Mouse (Mus musculus) liver, adult 2 months (tissue): ENCODE data around the gene Ankrd44. TPM values are rescaled to one million over a fixed set of nuclear protein-coding genes. Genes with fewer than 3 reads are reported as not detected.

Source experiments
- DNase-seq: peaks from one replicate; pipeline ENCODE4 v3.0.0-alpha.2; 2011; ENCODE audit warnings: low read depth, low spot score; ENCODE audit errors: extremely low read depth
- H3K27ac ChIP-seq: fragments of 200-500 bp; replicated peaks from 2 replicates; pipeline ENCODE4 v1.5.1; 2012; ENCODE audit warnings: low read depth, mild to moderate bottlenecking, control low read depth, inconsistent platforms, low read length; ENCODE audit not compliant: insufficient read depth
- H3K27me3 ChIP-seq: fragments of 200-500 bp; 2 replicates; pipeline ENCODE4 v1.6.1; 2012; ENCODE audit warnings: mild to moderate bottlenecking, moderate library complexity, low read length, inconsistent platforms; ENCODE audit not compliant: control insufficient read depth, insufficient read depth
- H3K36me3 ChIP-seq: fragments of 200-500 bp; 2 replicates; pipeline ENCODE4 v1.6.1; 2012; ENCODE audit warnings: low read length, inconsistent platforms; ENCODE audit not compliant: control insufficient read depth, insufficient read depth
- H3K4me1 ChIP-seq: fragments of 200-500 bp; 2 replicates; pipeline ENCODE4 v1.6.1; 2011; ENCODE audit warnings: low read length; ENCODE audit not compliant: control insufficient read depth, insufficient read depth
- H3K4me3 ChIP-seq: fragments of 200-500 bp; 2 replicates; pipeline ENCODE4 v1.5.1; 2011; ENCODE audit warnings: low read depth, mild to moderate bottlenecking, control low read depth, low read length, moderate library complexity; ENCODE audit not compliant: insufficient read depth
- H3K79me2 ChIP-seq: fragments of 200-500 bp; 2 replicates; pipeline ENCODE4 v1.6.1; 2012; ENCODE audit warnings: inconsistent platforms, mild to moderate bottlenecking, low read length, moderate library complexity; ENCODE audit not compliant: control insufficient read depth, insufficient read depth
- H3K9ac ChIP-seq: fragments of 200-500 bp; 2 replicates; pipeline ENCODE4 v1.6.1; 2012; ENCODE audit warnings: low read depth, mild to moderate bottlenecking, control low read depth, inconsistent platforms, low read length
- CTCF ChIP-seq: fragments of 200-500 bp; IDR thresholded peaks from 2 replicates; pipeline ENCODE4 v1.5.1; 2011; ENCODE audit warnings: low read depth, low read length, control low read depth
- POLR2A ChIP-seq: fragments of 200-500 bp; IDR thresholded peaks from 2 replicates; pipeline ENCODE4 v1.6.1; 2011; ENCODE audit warnings: low read length, control low read depth; ENCODE audit not compliant: insufficient read depth; ENCODE audit errors: extremely low read depth
- WGBS: fragments of 180-500 bp; shearing (Covaris S2); methylation state at CpG from one replicate; pipeline ENCODE4 v1.1.7; 2018; 5-methylcytosine and 5-hydroxymethylcytosine counted together
- polyA plus RNA-seq: library from polyadenylated mRNA; depleted of rRNA; stranded (reverse); fragments of >200 nt; gene quantifications from 2 replicates; pipeline ENCODE4 v1.2.3, GENCODE M21; 2012
- total RNA-seq: library from RNA; depleted of rRNA; stranded (reverse); fragments of >200 nt; gene quantifications from 2 replicates; pipeline ENCODE4 v1.2.3, GENCODE M21; 2014

Gene Ankrd44
- total and polyA plus RNA-seq, 2 experiments, result 2.3 to 8.5 TPM

DNA sequence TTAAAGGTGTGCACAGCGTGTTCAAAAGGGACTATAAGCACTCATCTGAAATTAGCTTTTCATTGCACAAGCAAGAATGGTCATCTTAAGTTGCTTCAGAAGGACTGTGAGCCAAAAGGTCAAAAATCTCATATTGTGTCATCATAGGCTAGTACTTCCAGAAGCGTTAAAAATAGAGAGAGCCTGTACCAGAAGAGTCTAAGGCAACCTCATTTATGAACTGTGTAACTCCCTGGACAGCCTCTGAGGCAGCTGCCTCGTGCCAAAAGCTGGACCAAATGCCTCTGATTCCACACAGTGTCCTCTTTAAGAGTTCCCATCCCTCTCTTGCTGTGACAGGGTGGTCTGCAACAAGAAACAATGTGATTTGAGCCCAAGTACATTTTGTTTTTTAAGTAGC lies 176.7 kb downstream of the Ankrd44 start:
- WGBS, result 40% methylated on average over 3 of the region's 3 CpGs
- Histone ChIP-seq H3K27ac (no peak overlapping the region), H3K4me3 (no peak overlapping the region), H3K27me3 (no peaks in the 10 kb centered on the region), H3K36me3 (no peaks in the 10 kb centered on the region), H3K4me1 (no peaks in the 10 kb centered on the region; the same call in 1 of the 2 replicates), H3K79me2 (no peaks in the 10 kb centered on the region), H3K9ac (no peak overlapping the region)
- TF ChIP-seq POLR2A (no peak), CTCF (no peak)
- DNase-seq, result peak; percentile 71

DNA sequence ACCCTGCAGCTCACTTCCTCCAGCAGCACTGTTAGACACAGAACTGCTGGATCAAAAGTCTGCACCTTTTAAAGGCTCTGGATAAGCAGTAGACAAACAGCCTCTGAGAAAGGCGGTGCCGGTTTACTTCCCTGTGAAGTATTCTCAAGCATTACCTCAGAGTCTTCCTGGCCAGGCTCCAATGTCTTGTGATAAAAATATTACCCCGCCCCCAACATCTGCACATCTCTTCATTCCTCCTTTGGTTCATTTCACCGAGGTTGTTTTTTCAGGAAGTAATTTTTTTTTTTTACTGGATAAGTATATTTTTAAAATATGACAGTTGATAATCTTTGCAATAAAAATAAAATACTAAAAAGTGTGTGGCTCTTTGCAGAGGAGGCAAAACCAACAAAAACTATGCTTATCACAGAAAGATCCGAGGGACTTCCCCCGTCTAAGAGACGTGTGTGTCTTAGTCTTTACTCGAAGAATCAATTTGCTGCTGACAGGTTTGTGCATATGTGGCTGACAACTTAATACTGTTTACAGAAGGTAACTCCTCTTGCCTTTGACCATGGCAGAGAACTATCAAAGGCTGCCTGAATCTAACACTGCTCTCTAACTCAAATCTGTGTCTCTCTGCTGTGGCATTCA lies 178.3 kb downstream of the Ankrd44 start:
- H3K4me1 ChIP-seq, result no peaks in the 10 kb centered on the region; the same call in 1 of the 2 replicates
- no peak for DNase-seq
- 56% methylated on average over 8 of the region's 8 CpGs for WGBS
- no peaks in the 10 kb centered on the region for H3K36me3 ChIP-seq
- no peaks in the 10 kb centered on the region for H3K79me2 ChIP-seq
- H3K27ac ChIP-seq, result no peak overlapping the region
- H3K27me3 ChIP-seq, result no peaks in the 10 kb centered on the region
- no peak overlapping the region for H3K4me3 ChIP-seq
- no peak overlapping the region for H3K9ac ChIP-seq
- no peak for TF ChIP-seq POLR2A
- no peak for TF ChIP-seq CTCF

- Histone ChIP-seq H3K79me2 (no peaks in the 10 kb centered on the region), H3K4me3 (no peak overlapping the region), H3K36me3 (no peaks in the 10 kb centered on the region), H3K9ac (no peak overlapping the region), H3K4me1 (no peaks in the 10 kb centered on the region; the same call in 1 of the 2 replicates), H3K27me3 (no peaks in the 10 kb centered on the region), H3K27ac (no peak overlapping the region)
- TF ChIP-seq CTCF (no peak), POLR2A (no peak)
- no peak for DNase-seq
Observed at GRCm38 (mm10) chr1:54745666-54746065, 180.5 kb downstream of the Ankrd44 start.

GRCm38 (mm10) chr1:54744171-54744570 lies 182.0 kb downstream of the Ankrd44 start:
- WGBS, result 84% methylated on average over 5 of the region's 5 CpGs
- DNase-seq, result no peak
- Histone ChIP-seq H3K4me1 (no peaks in the 10 kb centered on the region; the same call in 1 of the 2 replicates), H3K79me2 (no peaks in the 10 kb centered on the region), H3K36me3 (no peaks in the 10 kb centered on the region), H3K27ac (no peak overlapping the region), H3K4me3 (no peak overlapping the region), H3K9ac (no peak overlapping the region), H3K27me3 (no peaks in the 10 kb centered on the region)
- TF ChIP-seq CTCF (no peak), POLR2A (no peak)

DNA sequence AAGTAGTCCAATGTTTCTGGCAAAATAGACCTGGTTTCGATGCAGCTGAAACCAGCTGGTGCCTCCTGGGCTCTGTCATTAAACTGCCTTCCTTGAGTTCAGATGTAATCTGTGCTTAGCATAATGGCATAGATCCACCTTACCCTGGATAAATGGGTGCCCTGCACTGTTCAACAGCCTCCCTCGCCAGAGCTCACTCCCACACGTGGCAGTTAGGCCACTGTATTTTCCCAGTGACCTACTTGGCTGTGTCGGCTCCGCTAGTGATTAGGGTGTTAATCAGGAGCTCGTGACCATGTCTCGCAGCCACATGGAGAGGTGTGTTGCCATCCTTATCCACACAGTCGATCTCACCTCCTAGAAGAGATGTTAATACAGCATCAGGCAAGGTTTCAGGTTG lies 183.1 kb downstream of the Ankrd44 start:
- DNase-seq, result no peak

DNA sequence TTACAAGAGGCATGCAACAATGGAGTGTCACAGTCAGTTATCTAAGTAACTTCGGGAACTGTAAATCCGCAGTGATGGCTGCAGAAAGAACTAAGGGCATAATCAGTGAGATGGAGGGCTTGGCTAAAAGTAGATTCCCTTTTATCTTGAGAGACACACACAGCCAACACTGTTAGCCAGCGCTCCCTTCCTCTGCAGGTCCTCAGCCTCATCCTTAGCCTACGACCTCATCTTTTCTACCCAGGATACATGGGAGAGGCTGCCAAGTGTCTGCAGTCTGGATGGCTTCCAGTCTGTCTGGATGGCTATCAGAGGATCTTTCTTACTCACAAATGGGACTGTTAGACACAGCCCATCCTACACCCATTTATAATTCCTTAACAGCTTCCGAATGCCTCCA lies 185.3 kb downstream of the Ankrd44 start:
- no peaks in the 10 kb centered on the region for H3K27me3 ChIP-seq
- H3K9ac ChIP-seq, result no peak overlapping the region
- WGBS, result 79% methylated on average over 5 of the region's 5 CpGs
- DNase-seq, result peak; percentile 25
- no peak overlapping the region for H3K4me3 ChIP-seq
- no peak for TF ChIP-seq CTCF
- TF ChIP-seq POLR2A, result no peak
- no peaks in the 10 kb centered on the region for H3K36me3 ChIP-seq
- H3K27ac ChIP-seq, result no peak overlapping the region
- no peaks in the 10 kb centered on the region for H3K79me2 ChIP-seq
- H3K4me1 ChIP-seq, result no peaks in the 10 kb centered on the region; the same call in 1 of the 2 replicates

More for the DNA sequence above, 183.1 kb downstream of the Ankrd44 start:
- Histone ChIP-seq H3K27ac (no peak overlapping the region), H3K4me1 (no peaks in the 10 kb centered on the region; the same call in 1 of the 2 replicates), H3K27me3 (no peaks in the 10 kb centered on the region), H3K9ac (no peak overlapping the region), H3K36me3 (no peaks in the 10 kb centered on the region), H3K4me3 (no peak overlapping the region), H3K79me2 (no peaks in the 10 kb centered on the region)
- TF ChIP-seq CTCF (no peak), POLR2A (no peak)
- WGBS, result 88% methylated on average over 8 of the region's 8 CpGs
